Mouse (Mus musculus) frontal cortex, adult 2 months (tissue): Measurements from ENCODE around the gene Srpr. TPM values are rescaled to one million over a fixed set of nuclear protein-coding genes. Genes with fewer than 3 reads are reported as not detected.

Experiments used
- DNase-seq, 2 experiments: peaks; one replicate each; pipeline ENCODE4 v3.0.0; 2022; ENCODE audit warnings: low spot score in 1 of 2; ENCODE audit errors: extremely low spot score in 1 of 2
- polyA plus RNA-seq: library from polyadenylated mRNA; depleted of rRNA; stranded (reverse); fragments of >200 nt; gene quantifications from 2 replicates; pipeline ENCODE4 v1.2.3, GENCODE M21; 2012

The Srpr gene
- polyA plus RNA-seq, 1 experiment = 48.8 TPM

- DNase-seq = no peak
Observed at GRCm38 (mm10) chr9:35187351-35187903, 12.5 kb upstream of the Srpr start.

- DNase-seq = peak in 1 of 2 experiments; percentile 65
Observed at GRCm38 (mm10) chr9:35188700-35189099, 11.3 kb upstream of the Srpr start.

GRCm38 (mm10) chr9:35192983-35193542 lies 6.9 kb upstream of the Srpr start:
- no peak for DNase-seq

GRCm38 (mm10) chr9:35194048-35194447 lies 5.9 kb upstream of the Srpr start:
- no peak for DNase-seq

- DNase-seq = no peak
Observed at GRCm38 (mm10) chr9:35197625-35198024, 2.4 kb upstream of the Srpr start.

- no peak for DNase-seq
Observed at GRCm38 (mm10) chr9:35198351-35198750, 1.6 kb upstream of the Srpr start.

GRCm38 (mm10) chr9:35198945-35199771 lies 817 bp upstream of the Srpr start:
- no peak for DNase-seq

- DNase-seq = peak in 1 of 2 experiments; percentile 22
Observed at GRCm38 (mm10) chr9:35200529-35201060, 620 bp downstream of the Srpr start.

- DNase-seq = no peak
Observed at GRCm38 (mm10) chr9:35203536-35203935, 3.6 kb downstream of the Srpr start.

- DNase-seq = no peak
Observed at GRCm38 (mm10) chr9:35204421-35204820, 4.4 kb downstream of the Srpr start.

- DNase-seq = peak; percentile 99
Observed at GRCm38 (mm10) chr9:35210542-35211474, 10.8 kb downstream of the Srpr start, which contains the start of gene Foxred1. Gene Foxred1, minus strand, starts transcription at chr9:35211055.

GRCm38 (mm10) chr9:35211573-35212511 lies 11.9 kb downstream of the Srpr start:
- DNase-seq = no peak

- DNase-seq = no peak
Observed at GRCm38 (mm10) chr9:35217963-35218362, 18.0 kb downstream of the Srpr start.

GRCm38 (mm10) chr9:35223466-35223865 lies 23.5 kb downstream of the Srpr start:
- DNase-seq = no peak

GRCm38 (mm10) chr9:35228671-35229070 lies 28.7 kb downstream of the Srpr start:
- DNase-seq = no peak

- no peak for DNase-seq
Observed at GRCm38 (mm10) chr9:35235996-35236395, 36.0 kb downstream of the Srpr start.

GRCm38 (mm10) chr9:35238371-35238770 lies 38.4 kb downstream of the Srpr start:
- DNase-seq = no peak

- no peak for DNase-seq
Observed at GRCm38 (mm10) chr9:35238915-35239571, 39.1 kb downstream of the Srpr start.

GRCm38 (mm10) chr9:35239734-35240133 lies 39.8 kb downstream of the Srpr start:
- DNase-seq = no peak
